Mouse (Mus musculus) cerebellum, adult 9-11 months (tissue): ENCODE data around the gene Cnn2.
"Not testable (repeated sequence)": the region's sequence is repeated elsewhere in the genome, so short reads cannot be mapped to it uniquely, and the experiment has no call there.

ENCODE experiments used
- DNase-seq: peaks from one replicate; pipeline ENCODE4 v3.0.0; 2022

Gene Cnn2

GRCm38 (mm10) chr10:80020603-80021319 is 32.4 kb downstream of the Cnn2 start:
- no peak for DNase-seq

DNA sequence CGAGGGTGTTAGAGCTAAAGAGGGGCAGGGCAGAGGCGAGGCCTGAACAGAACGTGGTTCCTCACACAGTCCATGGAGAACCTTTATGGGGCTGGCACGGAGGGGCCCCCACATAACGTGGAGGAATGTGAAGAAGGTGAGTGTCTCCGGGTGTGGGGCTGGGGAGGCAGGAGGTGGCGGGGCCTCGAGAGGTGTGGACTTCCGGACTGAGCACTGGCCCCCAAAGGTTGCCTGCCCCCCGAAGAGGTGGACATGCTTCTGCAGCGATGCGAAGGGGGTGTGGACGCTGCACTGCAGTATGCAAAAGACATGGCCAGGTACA is 32.9 kb downstream of the Cnn2 start:
- no peak for DNase-seq

DNA sequence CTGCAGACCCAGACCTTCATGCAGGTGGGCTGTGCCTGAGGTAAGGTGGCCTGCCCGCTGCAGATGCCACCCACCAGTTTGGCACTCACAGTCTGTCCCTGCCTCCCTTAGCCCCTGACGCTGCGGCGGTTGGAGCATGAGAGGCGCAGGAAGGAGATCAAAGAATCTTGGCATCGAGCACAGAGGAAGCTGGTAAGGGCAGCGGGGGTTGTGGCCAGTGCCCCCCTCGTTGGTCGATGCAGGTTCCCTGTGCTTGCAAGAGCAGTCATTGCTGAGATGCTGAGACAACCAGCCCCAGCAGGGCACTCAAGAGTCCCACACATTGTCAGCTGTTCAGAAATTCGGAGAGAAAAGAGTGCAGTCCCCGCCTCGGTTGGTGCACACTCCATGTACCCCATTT is 33.8 kb downstream of the Cnn2 start:
- DNase-seq = no peak

DNA sequence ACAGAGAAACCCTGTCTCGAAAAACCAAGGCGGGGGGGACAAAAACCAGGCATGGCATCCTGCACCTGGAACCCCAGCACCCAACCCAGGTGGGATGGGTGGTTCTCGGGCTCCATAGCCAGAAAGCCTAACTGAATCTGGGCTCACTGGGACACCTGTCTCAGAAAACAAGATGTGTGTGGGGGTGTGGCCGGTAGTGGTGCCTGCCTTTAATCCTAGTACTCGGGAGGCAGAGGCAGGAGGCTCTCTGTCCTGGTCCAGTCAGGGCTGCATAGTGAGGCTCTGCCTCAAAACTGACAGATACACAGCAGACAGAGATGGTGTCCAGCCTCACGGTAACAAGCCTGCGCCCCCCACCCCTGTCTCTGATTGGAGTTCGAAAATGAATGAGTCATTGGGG is 34.4 kb downstream of the Cnn2 start:
- no peak for DNase-seq

DNA sequence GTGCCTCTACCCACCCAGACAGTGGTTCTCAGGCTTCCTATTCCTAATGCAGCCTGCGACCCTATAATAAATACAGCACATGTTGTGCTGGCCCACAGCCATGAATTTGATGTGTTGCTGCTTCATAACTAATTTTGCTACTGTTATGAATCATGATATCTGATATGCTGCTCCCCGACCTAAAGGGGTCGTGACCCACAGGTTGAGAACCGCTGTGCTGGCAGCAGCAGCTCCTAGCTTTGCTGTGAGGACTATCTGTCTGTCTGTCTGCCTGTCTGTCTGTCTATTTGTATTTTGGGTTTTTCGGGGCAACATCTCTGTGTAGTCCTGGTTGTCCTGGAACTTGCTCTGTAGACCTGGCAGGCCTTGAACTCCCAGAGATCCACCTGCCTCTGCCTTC is 35.4 kb downstream of the Cnn2 start:
- DNase-seq = no peak

DNA sequence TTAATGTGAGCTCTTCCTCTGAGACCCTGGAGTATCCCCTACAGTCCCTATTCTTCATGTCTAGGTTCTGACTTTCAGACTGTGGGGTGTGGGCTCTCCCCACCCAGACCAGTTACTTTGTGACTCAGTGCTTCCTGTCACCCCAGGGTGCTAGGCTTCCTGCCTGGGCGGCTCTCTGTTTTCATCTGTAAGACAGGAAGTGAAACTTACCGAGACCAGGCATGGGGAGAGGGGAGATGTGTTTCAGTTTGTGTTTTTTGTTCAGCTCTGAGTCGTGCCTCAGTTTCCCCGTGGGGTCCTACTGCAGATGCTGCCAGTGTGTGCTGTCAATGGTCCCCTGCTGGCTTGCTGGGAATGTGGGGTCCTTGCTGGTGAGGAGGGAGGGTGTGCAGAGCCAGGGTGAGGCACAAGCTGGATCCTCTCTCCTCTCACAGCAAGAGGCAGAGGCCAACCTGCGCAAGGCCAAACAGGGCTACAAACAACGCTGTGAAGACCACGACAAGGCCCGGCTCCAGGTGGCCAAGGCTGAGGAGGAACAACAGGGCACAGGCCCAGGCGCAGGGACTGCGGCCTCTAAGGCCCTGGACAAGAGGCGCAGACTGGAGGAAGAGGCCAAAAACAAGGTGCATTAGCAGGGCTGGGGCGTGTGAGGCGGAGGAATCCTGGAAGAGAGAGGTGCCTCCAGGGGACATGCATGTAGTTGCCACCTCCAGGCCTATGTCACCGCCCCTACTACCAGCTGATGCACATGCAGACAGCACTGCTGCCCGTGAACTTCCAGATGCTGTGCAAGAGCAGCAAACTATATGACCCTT is 36.1 kb downstream of the Cnn2 start:
- DNase-seq = no peak

DNA sequence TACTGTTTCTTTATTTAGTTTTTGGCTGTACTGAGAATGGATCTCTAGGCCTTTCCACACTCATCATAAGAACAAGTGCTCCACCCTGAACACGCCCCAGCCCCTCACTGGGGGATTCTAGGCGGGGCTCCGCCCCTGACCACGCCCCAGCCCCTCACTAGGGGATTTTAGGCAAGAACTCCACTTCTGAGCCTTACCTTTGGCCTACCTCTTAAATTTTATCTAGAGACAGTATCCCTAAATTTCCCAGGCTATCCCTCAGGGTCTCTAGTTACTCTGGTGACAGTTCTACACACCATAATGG is 36.6 kb downstream of the Cnn2 start:
- DNase-seq = no peak

DNA sequence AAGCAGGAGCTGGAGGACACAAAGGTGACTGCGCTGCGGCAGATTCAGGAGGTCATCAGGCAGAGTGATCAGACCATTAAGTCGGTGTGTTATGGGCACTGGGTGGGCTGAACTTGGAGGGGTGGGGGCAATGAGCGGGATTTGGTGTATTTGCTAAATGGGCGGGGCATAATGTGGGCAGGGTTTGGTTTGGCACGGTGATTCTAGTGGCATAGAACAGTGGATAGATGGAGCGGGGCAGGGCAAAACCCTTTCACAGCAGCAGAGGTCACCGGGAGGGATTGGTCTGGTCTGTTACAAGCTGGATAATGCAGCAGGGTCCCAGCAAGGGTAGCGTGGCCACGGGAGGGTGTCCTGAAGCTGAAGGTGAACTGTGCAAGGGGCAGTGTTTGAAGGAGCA is 37.1 kb downstream of the Cnn2 start:
- DNase-seq = no peak

DNA sequence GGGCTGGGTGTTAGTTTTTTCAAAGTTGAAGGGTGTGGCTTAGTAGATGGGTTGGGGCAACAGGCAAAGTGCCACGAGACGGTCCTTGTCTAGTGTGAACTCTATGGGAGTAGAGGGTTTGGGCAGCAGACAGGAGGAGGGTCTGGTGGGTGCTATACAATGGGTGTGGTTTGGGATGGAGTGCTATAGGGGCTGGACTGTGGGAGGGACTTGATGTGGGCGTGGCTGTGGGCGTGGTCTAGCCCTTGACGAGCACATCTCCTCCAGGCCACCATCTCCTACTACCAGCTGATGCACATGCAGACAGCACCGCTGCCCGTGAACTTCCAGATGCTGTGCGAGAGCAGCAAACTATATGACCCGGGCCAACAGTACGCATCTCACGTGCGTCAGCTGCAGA is 37.5 kb downstream of the Cnn2 start:
- no peak for DNase-seq

- DNase-seq = no peak
These were observed 39.5 kb downstream of the Cnn2 start for GRCm38 (mm10) chr10:80027681-80028520.

DNA sequence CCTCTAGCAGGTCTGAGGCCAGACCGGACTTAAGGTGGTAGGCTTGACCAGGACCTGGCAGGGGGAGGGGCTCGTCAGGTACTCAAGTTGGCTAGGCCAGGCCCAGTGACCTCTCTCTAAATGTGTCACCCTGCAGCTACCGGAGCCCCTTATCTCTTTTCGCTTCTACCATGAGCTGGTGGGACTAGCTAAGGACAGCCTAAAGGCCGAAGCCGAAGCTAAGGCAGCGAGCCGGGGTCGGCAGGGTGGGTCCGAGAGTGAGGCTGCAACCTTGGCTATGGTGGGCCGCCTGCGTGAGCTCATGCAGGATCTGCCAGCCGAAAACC is 40.1 kb downstream of the Cnn2 start:
- DNase-seq = no peak

- DNase-seq = no peak
These were observed 41.8 kb downstream of the Cnn2 start for GRCm38 (mm10) chr10:80030191-80030590.

GRCm38 (mm10) chr10:80030736-80031135 is 42.4 kb downstream of the Cnn2 start:
- DNase-seq = no peak

DNA sequence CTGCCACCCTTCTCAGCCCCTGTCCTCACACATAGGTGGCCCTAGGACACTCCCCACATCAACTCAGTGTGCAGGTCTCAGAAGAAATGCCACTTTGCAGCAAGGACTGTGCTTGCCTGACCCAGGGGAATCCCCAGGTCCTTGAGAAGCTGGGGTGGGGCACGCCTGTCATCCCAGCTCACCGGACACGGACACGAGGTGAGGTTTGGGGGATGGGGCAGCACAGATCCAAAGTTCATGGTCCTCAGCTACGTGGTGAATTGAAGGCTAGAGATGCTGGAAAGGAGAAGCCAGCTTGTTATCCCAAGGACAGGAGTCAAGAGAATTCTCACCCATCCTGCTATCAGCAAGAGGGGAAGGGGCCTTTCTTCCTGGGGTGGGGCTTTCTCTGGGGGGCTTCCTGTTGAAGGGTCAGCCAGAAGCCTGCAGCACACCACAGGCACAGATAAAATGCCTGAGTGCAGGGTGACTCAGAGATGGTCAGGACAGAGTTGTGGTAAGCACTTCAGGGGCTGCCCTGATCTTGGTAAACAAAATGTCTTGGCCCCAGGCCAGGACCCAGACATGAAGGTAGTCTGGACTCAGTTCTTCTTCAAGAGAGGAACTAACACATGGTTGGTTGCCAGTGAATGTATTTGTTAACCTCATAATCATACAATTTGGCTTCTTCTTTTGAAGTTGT is 44.6 kb downstream of the Cnn2 start:
- peak; percentile 44 for DNase-seq

GRCm38 (mm10) chr10:80033511-80034391 is 45.4 kb downstream of the Cnn2 start:
- DNase-seq = peak; percentile 63

DNA sequence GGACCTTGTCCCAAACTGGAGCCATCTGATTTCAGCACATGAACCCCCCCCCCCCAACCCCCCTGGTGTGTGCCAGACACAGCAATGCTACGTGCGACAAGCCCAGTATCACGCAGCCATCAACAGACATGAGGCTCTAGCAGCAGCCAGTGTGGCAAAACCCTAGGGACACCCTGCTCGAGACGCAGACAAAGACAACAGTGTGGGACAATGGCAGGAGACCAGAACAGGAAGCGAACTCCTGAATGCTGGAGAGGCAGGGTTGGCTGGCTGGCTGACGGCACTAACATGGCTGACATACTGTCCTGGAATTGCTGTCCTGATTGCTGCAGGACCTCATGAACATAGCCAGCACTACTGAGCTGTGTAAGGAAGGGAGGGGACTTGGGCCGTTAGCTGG is 46.8 kb downstream of the Cnn2 start:
- DNase-seq = no peak

- DNase-seq = no peak
These were observed 47.3 kb downstream of the Cnn2 start for GRCm38 (mm10) chr10:80035686-80036085.

GRCm38 (mm10) chr10:80036832-80037231 is 48.4 kb downstream of the Cnn2 start:
- DNase-seq = peak; percentile 45

DNA sequence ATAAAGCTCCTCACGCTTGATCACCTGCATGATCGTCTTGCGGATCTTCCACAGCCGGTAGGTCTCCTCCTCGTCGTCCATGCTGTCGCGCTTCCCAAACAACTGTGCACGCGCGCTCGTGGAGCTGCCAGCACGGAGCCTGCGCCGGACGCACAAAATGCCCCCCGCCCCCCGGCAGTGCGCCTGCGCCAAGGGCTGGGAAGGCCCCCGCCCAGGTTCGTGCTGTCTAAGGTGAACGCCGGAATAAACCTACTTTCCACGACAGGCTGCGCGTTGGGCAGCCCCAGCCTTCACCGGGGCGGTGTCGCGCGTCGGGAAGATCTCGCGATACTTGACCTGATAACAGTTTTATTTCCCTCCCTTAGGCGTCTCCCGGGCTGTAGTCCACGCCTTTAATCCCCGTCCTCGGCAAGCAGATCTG is 51.2 kb downstream of the Cnn2 start, which contains the start of gene Polr2e:
Gene Polr2e, minus strand, starts transcription at position 237 of the 421 bp plus-strand sequence.
- DNase-seq = peak; percentile 99

- DNase-seq = not testable (repeated sequence)
These were observed 53.2 kb downstream of the Cnn2 start for GRCm38 (mm10) chr10:80041409-80042060.

DNA sequence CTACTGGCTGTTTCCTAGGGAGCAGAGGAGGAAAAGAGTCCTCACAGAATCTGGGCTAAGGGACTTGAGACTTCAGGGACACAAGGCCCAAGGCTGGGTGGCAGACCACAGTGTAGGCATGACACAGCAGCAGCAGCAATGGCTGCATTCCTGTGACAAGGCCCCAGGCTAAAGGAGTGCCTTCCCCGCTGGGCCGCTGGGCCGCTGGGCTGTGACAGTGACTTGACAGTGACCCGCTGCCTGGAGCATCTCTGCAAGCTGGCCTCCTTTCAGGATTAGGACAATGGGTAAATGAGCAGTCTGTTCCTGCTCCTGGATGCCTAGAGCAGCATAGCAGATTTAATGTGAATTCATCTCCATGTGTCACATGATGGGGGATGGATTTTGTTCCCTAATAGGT is 55.7 kb downstream of the Cnn2 start:
- peak; percentile 52 for DNase-seq

DNA sequence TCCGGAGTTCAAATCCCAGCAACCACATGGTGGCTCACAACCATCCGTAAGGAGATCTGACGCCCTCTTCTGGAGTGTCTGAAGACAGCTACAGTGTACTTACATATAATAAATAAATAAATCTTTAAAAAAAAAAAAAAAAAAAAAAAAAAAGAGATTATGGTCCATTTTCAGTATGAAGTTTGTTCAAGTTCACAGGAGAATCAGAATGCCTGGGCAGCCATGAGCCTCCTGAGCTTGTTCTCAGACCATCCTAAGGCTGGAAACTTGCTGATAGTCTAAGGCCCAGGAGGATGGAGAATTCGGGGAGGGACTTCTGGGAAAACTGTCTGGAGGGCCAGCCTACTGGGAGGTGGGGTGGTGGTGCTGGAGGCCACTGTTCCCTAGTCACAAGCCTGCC is 57.0 kb downstream of the Cnn2 start:
- not testable (repeated sequence) for DNase-seq
